Mouse (Mus musculus): ENCODE measurements at regions not wholly inside any gene's neighbourhood (a gene's known extent, or its start where the extent isn't known, plus 50 kb on each side); places are given as distances from the start of the nearest gene placed in this dataset.

DNA sequence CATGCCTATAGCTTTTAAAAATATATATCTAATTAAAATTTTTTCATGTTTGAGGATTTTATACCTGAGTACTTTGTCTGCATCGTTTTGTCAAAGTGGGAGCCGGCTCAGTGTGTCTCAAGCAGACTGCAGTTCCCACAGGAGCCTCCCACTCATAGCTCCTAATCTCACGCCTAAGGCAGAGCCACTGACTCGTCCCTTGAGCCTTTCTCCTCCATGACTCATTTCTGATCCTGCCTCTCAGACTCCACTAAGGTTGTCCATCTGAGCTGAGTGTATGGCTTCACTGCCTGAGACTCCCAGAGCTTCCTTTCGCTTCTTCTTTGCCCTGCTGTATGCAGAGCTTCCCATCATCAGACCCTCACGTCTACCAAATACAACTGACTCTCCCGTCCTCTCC lies 98.8 kb downstream of the Efnb2 start:
- no peak for DNase-seq

DNA sequence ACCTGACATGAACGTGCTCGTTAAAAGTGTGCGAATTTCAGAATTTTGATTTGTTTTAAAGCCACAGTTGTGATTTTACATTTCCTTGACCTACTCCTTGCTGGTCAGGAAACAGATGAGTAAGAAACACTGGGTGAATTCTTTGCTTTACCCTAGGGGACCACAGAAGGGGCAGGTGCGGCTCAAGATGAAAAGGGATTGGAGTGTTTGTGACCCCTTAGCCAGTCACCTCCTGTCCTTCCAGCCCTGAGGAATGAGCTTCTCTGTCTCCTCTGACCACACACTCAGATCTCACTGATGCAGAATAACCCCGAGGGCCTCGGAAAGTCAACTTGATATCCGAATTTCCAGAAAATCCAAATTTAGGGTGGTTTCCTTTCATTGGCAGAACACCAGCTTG lies 103.0 kb downstream of the Efnb2 start:
- DNase-seq = no peak

DNA sequence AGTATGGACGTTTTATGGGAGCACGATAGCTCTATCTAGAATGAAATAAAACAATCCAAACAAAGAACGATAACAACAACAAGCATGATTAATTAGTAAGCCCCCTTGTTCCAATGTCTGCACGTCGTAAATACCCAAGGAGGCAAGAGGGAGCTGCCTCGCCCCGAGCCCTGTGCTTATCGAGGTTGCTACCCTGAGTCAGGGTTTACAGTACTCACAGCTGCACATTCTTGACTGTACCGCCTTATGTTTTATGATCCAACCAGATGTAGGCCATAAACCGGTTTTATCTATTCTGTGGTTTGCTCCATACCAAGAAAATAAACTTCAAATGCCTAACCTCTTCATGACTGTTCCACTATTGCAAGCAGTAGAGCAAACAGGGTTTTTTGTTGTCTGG lies 104.9 kb downstream of the Efnb2 start:
- no peak for DNase-seq

DNA sequence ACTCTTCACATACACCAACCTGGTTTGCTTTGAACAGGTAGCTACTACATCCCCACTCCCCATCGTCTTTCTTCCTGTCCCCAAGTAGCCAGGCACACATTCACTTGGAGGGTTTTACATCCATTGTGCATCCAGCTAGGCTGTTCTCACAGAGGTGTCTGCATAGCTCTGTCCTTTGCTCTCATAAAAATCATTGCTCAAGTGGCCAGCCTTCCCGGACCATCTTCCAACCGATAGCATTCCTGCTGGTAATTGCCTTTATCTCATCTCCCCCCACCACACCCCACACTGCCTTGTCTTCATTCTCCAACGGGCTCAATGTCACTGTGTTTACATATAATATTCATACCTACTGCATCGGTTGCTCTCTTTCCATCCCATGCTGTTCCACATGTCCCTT lies 106.4 kb downstream of the Efnb2 start:
- DNase-seq = no peak

DNA sequence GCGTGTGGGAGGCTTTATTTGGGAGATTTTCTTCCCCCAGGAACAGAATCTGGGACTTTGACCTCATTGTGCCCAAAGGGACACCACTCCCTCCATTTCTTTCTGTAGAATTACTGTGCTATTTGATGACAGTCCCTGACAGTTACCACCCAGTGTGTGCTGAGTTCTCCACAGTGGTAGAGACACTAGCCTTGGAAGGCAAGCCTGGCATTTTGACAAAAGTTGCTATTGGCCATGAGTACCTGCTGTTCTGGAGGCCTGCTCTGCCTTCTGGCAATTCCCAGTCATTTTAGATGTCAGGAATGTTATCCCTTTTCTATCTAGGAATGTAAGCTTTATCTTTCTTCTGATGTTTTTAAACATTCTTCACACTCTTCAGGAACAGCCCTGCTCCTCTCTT lies 108.3 kb downstream of the Efnb2 start:
- peak; percentile 69 to 76 for DNase-seq

DNA sequence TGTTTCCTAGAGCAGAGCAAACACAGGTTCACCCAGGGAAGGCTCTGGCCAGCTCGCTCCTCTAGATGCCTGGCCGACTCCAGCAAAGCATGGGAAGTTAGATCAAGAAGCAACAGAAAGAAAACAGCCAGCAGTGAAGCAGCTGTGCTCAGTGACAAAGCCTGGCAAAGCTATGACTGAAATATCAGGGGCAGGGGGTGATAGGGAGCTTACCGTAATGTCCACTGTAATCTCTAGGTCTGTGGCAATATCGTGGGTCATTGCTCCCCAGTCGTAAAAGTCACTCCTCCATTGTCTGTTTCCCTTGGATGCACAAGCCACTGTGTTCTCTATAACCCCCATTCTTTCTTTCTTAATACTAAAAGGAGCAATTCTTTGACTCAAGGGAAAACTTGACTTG lies 124.4 kb downstream of the Efnb2 start:
- DNase-seq = no peak

DNA sequence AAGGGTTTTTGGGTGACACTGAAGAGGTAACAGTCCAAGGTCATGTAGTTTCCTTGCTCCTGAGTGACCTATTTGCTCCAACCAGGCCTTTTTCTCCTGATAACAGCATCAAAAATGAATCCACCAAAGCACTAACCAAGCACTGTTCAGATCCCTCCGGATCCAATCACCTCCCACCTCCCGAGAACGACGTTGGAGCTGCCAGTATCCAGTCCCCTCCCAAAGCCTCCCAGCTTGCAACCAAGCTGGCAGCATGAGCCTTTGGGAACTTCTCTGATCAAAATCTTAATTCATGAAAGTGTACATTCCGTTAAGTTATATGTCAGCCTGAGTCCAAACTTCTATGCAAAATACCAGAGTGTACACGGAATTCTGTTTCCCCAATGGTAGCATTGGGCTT lies 126.3 kb downstream of the Efnb2 start:
- no peak for DNase-seq

DNA sequence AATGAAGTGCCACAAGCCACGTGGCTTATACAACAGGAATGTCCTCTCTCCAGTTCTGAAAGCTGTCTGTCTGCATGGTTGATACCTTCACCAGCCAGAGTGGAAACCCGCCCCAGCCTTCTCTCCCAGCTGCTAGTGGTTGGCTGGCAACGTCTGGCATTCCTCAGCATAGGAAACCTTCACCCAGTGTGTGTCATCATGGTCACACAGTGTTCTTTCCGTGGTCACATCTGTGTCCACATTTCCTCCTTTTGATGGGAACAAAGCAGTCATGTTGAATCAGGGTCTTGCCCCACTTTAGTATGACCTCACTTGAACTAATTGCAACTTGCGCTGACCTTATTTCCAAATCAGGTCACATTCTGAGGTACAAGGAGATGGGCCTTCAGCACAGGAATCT lies 128.1 kb downstream of the Efnb2 start:
- no peak for DNase-seq

DNA sequence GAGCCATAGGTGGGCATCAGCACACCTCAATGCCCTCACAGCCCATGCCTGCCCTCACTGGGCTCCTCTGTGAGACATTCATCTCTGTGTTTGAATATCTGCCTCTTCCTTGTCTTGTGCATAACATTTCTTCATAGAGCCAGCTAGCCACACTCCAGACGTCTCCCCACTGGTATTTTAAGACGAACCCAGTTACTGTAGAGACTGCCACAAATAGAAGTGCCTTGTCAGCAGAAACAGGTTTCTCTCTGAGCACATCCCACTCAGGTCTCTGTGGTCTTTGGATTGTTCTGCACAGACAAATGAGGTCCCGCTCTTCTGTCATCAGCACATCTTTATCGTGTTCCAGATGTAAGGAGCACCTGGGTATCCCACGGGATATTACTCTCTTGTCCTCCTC lies 130.5 kb downstream of the Efnb2 start:
- no peak for DNase-seq

DNA sequence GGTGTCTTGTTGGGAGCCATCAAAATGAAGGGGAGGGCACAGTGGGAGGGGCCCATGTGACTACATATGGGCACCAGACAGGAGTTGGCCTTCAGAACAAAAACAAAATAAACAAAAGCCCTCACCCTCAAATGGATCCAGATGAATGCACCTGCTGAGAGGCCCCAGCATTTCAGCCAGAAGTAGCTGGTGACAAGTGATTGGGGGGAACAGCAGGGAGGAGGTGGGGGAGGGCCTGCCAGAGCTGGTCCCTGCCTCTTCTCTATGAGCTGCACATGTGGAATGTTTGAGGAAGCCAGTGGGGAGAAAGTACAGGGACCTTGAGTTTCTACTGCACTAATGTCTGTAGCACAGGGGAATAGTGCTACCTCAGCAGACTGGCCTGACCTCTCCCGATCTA lies 139.5 kb downstream of the Efnb2 start:
- no peak for DNase-seq

DNA sequence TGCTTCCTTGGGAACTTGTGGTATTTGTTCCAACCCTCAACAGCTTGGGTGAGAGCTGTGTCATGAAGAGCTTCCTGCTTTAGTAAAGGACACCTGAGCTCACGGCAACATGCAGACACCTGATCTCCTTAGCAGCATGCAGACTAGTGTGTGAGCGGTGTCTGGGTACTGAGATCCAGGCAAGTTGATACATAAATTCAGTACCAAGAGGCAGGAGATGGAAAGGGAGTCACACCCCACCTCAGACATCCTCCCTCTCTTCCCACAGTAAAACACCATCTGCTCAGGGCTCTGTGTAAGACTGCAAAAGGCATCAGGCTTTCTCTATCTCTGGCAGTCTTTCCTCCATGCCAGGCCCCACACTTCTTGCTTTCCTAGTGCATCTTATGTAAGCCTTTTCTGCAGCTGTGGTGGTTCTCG lies 141.3 kb downstream of the Efnb2 start:
- no peak for DNase-seq

DNA sequence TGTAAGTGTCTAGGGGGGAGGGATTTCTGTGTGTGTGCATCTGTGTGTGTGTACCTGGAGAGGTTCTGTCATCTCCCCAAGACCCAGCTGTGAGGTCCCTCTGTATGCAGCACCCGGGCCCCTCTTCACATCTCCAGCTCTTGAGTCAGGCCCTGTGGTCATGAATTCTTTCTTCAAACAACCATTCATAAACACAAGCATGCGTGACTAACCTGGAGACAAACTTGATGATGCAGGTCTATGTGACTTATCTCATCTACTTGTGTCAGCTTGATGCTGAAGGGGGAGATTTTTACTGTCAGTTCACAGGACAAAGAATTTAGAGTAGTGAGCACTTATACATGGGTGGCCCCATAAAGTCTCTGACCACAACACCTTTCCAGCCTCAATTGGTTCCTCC lies 143.4 kb downstream of the Efnb2 start:
- DNase-seq = no peak

DNA sequence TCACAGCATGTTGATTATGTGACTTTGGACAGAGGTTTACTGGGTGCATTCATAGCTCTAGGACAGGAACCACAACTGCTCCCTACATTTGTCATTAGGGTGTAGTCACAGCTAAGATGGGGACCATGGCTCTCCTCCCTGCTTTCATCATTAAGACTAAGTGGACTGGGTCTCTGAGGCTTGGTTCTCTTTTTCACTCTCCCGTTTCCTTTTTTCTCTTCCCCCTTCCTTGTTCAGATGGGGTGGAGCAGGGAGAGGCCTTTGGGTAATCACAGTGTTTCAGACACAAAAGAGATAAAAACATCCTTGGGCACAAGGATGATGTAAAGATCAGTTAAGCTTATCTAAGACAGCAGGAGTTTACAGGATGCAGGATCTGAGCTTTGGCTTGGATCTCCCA lies 144.8 kb downstream of the Efnb2 start:
- DNase-seq = no peak

DNA sequence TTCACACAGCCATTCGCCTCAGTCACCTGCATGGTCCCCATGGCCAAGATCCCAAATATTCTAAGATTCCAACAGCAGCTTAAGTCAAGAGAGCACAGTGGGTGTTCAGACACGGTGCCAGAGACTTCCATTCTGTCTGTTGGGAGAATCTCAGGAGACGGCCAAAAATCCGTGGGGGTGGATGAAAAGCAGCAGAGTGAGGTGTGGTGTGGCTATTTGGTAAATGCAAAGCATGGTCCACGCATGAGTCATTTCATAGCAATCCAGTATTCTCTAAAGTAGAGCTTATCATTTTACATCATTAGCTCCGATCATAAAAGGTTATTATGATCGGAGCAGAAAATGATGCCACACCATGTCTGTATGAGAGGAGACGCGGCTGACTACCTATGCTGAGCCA lies 161.1 kb downstream of the Efnb2 start:
- no peak for DNase-seq

DNA sequence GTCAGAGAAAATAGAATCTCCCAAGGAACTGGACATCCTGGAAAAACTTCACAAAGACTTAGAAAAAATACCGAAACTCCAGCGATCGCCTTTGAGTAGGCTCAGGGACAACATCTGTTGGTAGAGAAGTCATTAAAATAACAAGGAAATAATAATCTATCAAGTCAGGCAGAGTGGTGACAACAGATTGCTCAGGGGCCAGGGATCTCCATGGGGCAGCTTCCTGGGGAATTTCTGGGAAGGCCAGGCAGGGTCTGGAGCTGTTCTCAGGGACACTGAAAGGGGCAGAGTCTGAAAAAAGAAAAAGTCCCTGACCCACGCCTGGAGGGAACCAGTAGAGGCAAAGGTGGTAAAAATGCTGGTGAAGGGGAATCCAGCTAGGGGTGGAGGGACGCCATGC lies 162.3 kb downstream of the Efnb2 start:
- DNase-seq = no peak

DNA sequence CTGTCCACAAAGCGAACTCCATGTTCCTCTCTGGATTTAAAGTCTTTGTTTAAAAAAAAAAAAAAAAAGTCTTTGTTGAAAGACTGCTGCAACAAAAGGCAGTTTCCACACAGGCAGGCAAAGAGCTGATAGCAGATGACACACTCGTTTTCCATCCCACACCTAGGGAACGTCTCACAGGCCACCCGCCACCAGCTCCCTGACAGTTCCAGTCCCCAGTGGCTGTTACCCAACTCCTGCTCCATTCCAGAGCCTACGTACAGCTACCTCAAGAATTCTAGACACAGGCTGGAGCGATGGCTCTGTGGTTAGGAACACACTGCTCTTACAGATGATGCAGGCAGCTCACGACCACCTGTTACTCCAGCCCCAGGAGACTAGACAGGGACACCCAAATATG lies 165.6 kb downstream of the Efnb2 start:
- no peak for DNase-seq

DNA sequence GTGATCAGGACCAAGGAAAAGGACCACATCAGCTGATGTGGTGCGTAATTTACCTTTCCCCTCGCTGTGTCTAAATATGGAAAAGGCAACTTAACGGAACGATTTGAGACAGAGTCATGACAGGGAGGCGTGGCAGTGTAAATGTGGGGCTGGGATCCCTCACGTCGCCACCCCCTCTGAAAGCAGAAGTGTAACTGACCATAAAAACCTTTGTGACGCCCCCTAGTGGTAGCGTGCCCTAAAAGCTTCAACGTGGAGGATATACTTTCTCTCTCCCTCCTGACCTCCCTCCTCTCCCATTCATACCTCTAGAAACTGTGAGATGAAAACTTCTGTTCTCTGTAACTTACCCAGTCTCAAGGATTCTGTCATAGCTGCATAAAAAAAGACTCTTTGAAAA lies 166.8 kb downstream of the Efnb2 start:
- DNase-seq = no peak

DNA sequence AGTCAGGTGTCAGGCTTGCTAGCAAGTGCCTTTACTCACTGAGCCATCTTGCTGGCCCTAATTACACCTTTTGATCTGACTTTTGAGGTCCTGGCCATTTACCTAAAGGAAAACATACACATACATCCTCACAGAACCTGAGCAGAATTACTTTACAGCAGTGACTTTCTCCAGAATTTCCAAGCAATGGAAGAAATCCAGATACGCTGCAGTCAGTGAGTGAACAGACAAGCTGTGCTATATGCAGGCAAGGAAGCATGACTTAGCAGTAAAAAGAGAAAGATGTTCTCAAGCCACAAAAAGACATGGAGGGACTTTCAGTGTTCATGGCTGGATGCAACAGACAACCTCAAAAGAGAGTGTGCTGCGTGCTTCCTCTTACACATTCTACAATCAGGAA lies 169.1 kb downstream of the Efnb2 start:
- no peak for DNase-seq

DNA sequence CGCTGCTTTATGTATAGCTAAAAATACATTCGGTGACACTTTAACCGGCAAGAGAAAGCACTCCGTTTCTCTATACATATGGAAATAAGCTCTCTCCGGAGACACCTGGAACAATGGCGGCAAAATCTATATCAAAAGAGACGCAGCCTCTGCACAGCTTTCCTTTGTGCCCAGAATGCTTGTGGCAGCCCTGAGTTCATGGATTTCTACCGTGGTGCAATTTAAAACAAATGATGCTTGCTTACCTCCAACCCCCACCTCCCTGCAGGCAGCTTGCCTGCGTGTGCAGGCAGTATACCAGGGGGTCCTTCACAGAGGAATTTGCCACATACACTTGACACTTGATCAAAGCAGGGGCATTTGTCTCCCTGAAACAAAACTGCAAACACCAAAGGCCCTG lies 171.3 kb downstream of the Efnb2 start:
- DNase-seq = no peak

DNA sequence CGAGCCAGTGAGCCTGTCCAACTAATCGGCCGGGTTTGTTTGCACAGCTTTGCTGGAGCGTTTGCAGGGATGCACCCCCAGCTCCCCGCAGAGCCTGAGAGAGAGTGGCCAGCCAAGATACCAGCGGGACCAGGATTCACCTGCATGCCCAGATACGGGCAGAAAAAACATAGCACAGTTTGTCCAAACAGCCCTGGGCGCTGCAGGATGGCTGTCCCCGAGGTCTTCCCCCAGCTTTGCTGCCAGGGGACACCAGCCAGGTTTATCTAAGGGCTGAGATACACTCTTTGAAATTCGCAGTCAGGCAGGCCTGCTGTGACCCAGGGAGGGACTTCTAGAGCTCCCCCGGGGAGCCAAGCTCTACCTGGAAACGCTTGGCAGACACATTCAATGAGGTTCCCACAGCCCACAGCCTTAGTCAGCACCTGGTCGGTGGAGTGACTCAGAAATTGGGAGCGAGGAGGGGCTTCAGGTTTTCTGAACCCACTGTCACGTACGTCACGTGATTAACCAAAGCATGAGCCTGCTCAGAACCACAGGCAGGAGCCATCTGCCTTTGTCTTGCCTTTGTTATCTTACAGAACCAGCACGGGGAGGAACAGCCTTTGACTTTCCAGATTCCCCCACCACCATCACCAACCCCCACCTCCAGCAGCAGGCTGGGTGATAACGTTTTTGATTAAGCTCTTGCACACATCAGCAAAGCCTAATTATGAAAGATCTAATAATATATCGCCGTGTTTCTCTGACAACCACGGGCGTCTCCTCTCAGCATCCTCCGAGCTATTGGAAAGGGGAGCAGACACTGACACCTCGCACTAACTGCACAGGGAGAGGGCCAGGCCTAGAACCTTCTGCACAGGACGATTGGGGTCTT lies 172.1 kb downstream of the Efnb2 start:
- DNase-seq = peak; percentile 93 to 94

DNA sequence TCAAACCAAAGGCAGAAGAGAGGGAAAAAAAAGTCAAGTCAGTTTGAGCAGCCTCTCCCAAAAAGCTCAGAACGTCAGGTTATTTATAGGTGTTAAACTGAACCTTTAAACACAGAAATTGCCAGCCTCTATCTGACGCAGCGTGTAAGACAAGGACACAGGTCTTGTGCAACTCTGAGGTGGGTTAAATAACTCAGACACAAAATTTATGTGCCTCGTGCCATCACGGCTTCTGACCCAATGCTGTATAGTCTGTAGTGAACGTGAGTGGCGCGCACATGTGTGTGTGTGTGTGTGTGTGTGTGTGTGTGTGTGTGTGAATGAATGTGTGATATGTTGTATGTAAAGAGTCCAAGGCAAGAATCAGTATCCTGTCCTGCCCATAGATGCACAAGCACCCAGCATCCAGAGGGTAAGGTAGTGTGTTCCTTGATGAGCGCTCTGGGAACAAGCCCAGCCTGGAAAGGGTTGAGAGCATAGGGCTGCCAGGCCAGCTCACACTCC lies 172.8 kb downstream of the Efnb2 start:
- DNase-seq = no peak

DNA sequence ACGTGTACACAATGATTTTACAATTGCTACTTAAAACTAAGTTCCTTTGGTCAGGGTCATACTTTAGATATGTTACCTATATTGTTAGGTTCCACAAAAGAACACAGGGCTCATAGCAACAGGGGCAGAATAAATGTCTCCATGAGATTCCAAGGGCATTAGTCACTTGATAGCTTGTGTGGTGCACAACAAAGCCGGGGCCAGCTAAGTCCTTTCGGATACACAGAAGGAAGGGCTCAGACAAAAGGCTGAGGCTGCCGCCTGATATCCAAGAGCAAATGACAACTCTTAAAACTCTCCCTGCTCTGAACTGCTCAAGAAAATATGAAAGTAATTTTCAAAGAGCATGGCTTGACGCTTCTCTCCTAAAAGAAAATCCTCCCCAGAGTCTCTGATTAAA lies 173.3 kb downstream of the Efnb2 start:
- DNase-seq = no peak

DNA sequence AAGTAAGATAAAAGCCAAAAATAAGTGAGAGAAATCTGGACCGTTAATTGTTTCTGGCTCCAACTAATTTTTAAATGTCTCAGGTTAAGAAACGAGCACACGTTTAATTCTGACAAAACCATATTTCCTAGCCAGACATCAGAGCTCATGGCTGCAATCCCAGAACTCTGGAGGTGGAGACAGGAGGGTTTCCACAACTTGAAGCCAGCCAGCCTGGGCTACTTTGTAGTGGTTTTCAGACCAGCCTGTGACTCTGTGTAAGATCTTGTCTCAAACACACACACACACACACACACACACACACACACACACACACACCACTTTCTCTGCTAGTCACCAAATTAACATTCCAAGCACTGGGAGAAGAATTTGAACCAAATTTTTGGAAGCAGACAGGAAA lies 174.2 kb downstream of the Efnb2 start:
- DNase-seq = no peak

DNA sequence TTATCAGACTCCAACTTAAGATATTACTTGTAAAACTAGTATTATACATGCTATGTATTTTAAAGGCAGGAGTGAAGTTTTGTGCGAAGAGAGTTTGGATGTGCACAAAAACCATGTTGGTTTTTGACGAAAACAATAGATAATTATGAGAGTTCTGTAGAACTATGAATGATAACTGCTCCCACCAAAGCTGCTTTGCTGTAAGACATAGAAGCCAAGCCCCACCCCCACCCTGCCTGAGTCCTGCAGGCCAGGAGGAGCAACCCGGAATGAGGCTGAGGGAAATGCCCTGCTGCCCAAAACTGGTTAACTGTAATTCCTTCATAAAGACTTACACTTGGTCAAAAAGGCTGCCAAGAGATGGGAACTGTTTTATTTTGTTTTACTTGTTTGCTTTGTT lies 175.8 kb downstream of the Efnb2 start:
- DNase-seq = no peak

DNA sequence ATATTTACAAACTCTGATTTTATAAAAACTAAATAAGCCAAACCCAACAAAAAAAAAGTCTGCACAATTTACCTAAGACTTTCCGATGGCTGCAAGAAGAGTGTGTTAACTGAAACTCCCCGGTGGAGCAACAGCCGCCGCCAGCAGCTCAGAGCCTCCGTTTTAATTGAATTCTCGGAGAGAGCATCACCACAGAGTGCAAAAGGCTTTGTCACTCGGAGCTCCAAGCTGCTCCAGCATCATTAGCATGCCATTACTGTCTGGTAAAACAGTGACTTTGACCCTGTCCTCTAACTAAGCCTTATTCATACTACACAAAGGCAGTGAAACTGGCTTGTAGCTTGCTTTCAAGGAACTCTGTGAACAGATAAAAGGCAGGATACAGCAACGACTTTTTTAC lies 176.5 kb downstream of the Efnb2 start:
- no peak for DNase-seq

All from cerebellum, adult 18-20 months (tissue).